Mouse (Mus musculus) spleen, adult 2 months (tissue): ENCODE measurements around the gene Fgfbp3. TPM values are rescaled to one million over a fixed set of nuclear protein-coding genes. Genes with fewer than 3 reads are reported as not detected.
A peak's percentile ranks its signal among the peaks of the same experiment; 100 is the strongest.

Experiments used
- DNase-seq, 2 experiments: peaks; one replicate each; pipeline versions ENCODE4 v3.0.0 to v3.0.0-alpha.2; 2012 to 2021; ENCODE audit warnings: low spot score in 2 of 2, low read depth in 1 of 2
- H3K27ac ChIP-seq: fragments of 200-500 bp; 2 replicates; pipeline ENCODE4 v1.5.1; 2012; ENCODE audit warnings: low read length, inconsistent platforms; ENCODE audit not compliant: insufficient read depth
- H3K27me3 ChIP-seq: fragments of 200-500 bp; 2 replicates; pipeline ENCODE4 v1.6.1; 2012; ENCODE audit warnings: mild to moderate bottlenecking, moderate library complexity, low read length, inconsistent platforms; ENCODE audit not compliant: control insufficient read depth, insufficient read depth
- H3K36me3 ChIP-seq: fragments of 200-500 bp; 2 replicates; pipeline ENCODE4 v1.6.1; 2012; ENCODE audit warnings: mild to moderate bottlenecking, low read length, inconsistent platforms; ENCODE audit not compliant: control insufficient read depth, insufficient read depth
- H3K4me1 ChIP-seq: fragments of 200-500 bp; 2 replicates; pipeline ENCODE4 v1.6.1; 2011; ENCODE audit warnings: inconsistent platforms; ENCODE audit not compliant: control insufficient read depth, insufficient read depth, insufficient read length
- H3K4me3 ChIP-seq: fragments of 200-500 bp; 2 replicates; pipeline ENCODE4 v1.5.1; 2011; ENCODE audit warnings: mild to moderate bottlenecking, inconsistent platforms; ENCODE audit not compliant: insufficient read depth, insufficient read length; ENCODE audit errors: extremely low read depth
- CTCF ChIP-seq: fragments of 200-500 bp; IDR thresholded peaks from 2 replicates; pipeline ENCODE4 v1.5.1; 2011; ENCODE audit warnings: mild to moderate bottlenecking, inconsistent platforms; ENCODE audit not compliant: insufficient read depth, insufficient read length, insufficient replicate concordance; ENCODE audit errors: extremely low read depth
- POLR2A ChIP-seq: fragments of 200-500 bp; IDR thresholded peaks from 2 replicates; pipeline ENCODE4 v1.6.1; 2011; ENCODE audit warnings: low read depth, low read length, inconsistent platforms
- WGBS: fragments of 180-500 bp; shearing (Covaris S2); methylation state at CpG from one replicate; pipeline ENCODE4 v1.1.7; 2018; 5-methylcytosine and 5-hydroxymethylcytosine counted together
- polyA plus RNA-seq: library from polyadenylated mRNA; depleted of rRNA; stranded (reverse); fragments of >200 nt; gene quantifications from 2 replicates; pipeline ENCODE4 v1.2.3, GENCODE M21; 2012

Gene Fgfbp3
- polyA plus RNA-seq, 1 experiment: 2.4 TPM

GRCm38 (mm10) chr19:36922936-36923335 lies 3.5 kb upstream of the Fgfbp3 start:
- Histone ChIP-seq H3K4me1 (peaks cover 13% of the 10 kb centered on the region), H3K27ac (no peak overlapping the region), H3K36me3 (no peaks in the 10 kb centered on the region), H3K4me3 (no peak overlapping the region), H3K27me3 (peaks cover 6% of the 10 kb centered on the region)
- no peak for DNase-seq
- 81% methylated on average over 3 of the region's 3 CpGs for WGBS
- TF ChIP-seq CTCF (no peak), POLR2A (no peak)

- peaks cover 12% of the 10 kb centered on the region for H3K4me1 ChIP-seq
- no peak for DNase-seq
- H3K4me3 ChIP-seq: no peak overlapping the region
- H3K36me3 ChIP-seq: no peaks in the 10 kb centered on the region
- no peak for TF ChIP-seq POLR2A
- TF ChIP-seq CTCF: no peak
- H3K27me3 ChIP-seq: peaks cover 6% of the 10 kb centered on the region
- H3K27ac ChIP-seq: no peak overlapping the region
- 30% methylated on average over 2 of the region's 2 CpGs for WGBS
These were observed 2.6 kb upstream of the Fgfbp3 start for GRCm38 (mm10) chr19:36922015-36922414.

- H3K36me3 ChIP-seq: no peaks in the 10 kb centered on the region
- peak; percentile 13; the same call in 1 of the 2 replicates for TF ChIP-seq CTCF
- no peak; the same call in 1 of the 2 replicates for TF ChIP-seq POLR2A
- DNase-seq: peak; percentile 37 to 45
- H3K27me3 ChIP-seq: peaks cover 6% of the 10 kb centered on the region
- WGBS: 2% methylated on average over 82 of the region's 85 CpGs
- 0 out of 2 replicates have a peak overlapping the region, but pooled peaks have one; percentile 9 for H3K27ac ChIP-seq
- H3K4me3 ChIP-seq: peak overlapping the region; percentile 83
- H3K4me1 ChIP-seq: peaks cover 4% of the 10 kb centered on the region
These were observed 744 bp downstream of the Fgfbp3 start for GRCm38 (mm10) chr19:36918441-36919301.

- Histone ChIP-seq H3K36me3 (no peaks in the 10 kb centered on the region), H3K27ac (no peak overlapping the region), H3K4me1 (peaks cover 4% of the 10 kb centered on the region), H3K4me3 (no peak overlapping the region), H3K27me3 (peaks cover 6% of the 10 kb centered on the region)
- DNase-seq: no peak
- 87% methylated on average over 1 of the region's 1 CpGs for WGBS
- TF ChIP-seq CTCF (no peak), POLR2A (no peak)
These were observed 2.5 kb downstream of the Fgfbp3 start for GRCm38 (mm10) chr19:36916876-36917389.

- Histone ChIP-seq H3K36me3 (no peaks in the 10 kb centered on the region), H3K27me3 (peaks cover 6% of the 10 kb centered on the region), H3K4me1 (peaks cover 4% of the 10 kb centered on the region), H3K27ac (no peak overlapping the region), H3K4me3 (no peak overlapping the region)
- no peak for DNase-seq
- TF ChIP-seq POLR2A (no peak), CTCF (no peak)
- 79% methylated on average over 4 of the region's 4 CpGs for WGBS
These were observed 3.2 kb downstream of the Fgfbp3 start for GRCm38 (mm10) chr19:36916206-36916605.

- Histone ChIP-seq H3K4me3 (no peak overlapping the region), H3K36me3 (no peaks in the 10 kb centered on the region), H3K27me3 (peaks cover under 1% of the 10 kb centered on the region; the same call in 1 of the 2 replicates), H3K27ac (no peak overlapping the region), H3K4me1 (no peaks in the 10 kb centered on the region)
- TF ChIP-seq CTCF (no peak), POLR2A (no peak)
- DNase-seq: no peak
- WGBS: 87% methylated on average over 7 of the region's 7 CpGs
These were observed 6.4 kb downstream of the Fgfbp3 start for GRCm38 (mm10) chr19:36913064-36913463.
